Mouse (Mus musculus): ENCODE results near the gene Rfng. TPM values are rescaled to one million over a fixed set of nuclear protein-coding genes. Genes with fewer than 3 reads are reported as not detected.
"Not testable (repeated sequence)": the region's sequence is repeated elsewhere in the genome, so short reads cannot be mapped to it uniquely, and the experiment has no call there.

Rfng gene
- polyA plus RNA-seq, 1 experiment from 2014 or later, result 27.8 TPM

- Histone ChIP-seq H3K9me3 (ENCODE audit: control insufficient read depth, low read depth, low read length) (no peaks in the 10 kb centered on the region), H3K4me3 (ENCODE audit: low read depth, low read length) (no peak overlapping the region), H3K9ac (replicated peaks; ENCODE audit: low read depth, low read length) (no peak overlapping the region), H3K27ac (ENCODE audit: low read length) (no peak overlapping the region), H3K27me3 (ENCODE audit: control insufficient read depth, insufficient read depth, low read length) (no peaks in the 10 kb centered on the region), H3K4me2 (replicated peaks; ENCODE audit: low read depth, low read length) (no peak overlapping the region), H3K4me1 (ENCODE audit: control insufficient read depth, insufficient read depth, low read length) (peaks cover 7% of the 10 kb centered on the region; the same call in 1 of the 2 replicates), H3K36me3 (ENCODE audit: control insufficient read depth, insufficient read depth, low read length) (peaks cover 71% of the 10 kb centered on the region)
- 75% methylated on average over 4 of the region's 4 CpGs for WGBS
- no peak for ATAC-seq (ENCODE audit: insufficient number of reproducible peaks, insufficient read depth, low FRiP score, low read depth)
These were observed 5.3 kb upstream of the Rfng start for GRCm38 (mm10) chr11:120789355-120789754.

- not testable (repeated sequence) for H3K9ac ChIP-seq (replicated peaks; ENCODE audit: low read depth, low read length); H3K9me3 ChIP-seq (ENCODE audit: control insufficient read depth, low read depth, low read length); H3K27me3 ChIP-seq (ENCODE audit: control insufficient read depth, insufficient read depth, low read length); H3K4me2 ChIP-seq (replicated peaks; ENCODE audit: low read depth, low read length); H3K27ac ChIP-seq (ENCODE audit: low read length); ATAC-seq (ENCODE audit: insufficient number of reproducible peaks, insufficient read depth, low FRiP score, low read depth); H3K4me3 ChIP-seq (ENCODE audit: low read depth, low read length); H3K4me1 ChIP-seq (ENCODE audit: control insufficient read depth, insufficient read depth, low read length)
- peaks cover 67% of the 10 kb centered on the region for H3K36me3 ChIP-seq (ENCODE audit: control insufficient read depth, insufficient read depth, low read length)
- whole genome bisulfite sequencing, result 89% methylated on average over 9 of the region's 10 CpGs
These were observed 4.5 kb upstream of the Rfng start for GRCm38 (mm10) chr11:120788460-120788859.

GRCm38 (mm10) chr11:120785145-120785544 lies 1.1 kb upstream of the Rfng start:
- Histone ChIP-seq H3K4me1 (ENCODE audit: control insufficient read depth, insufficient read depth, low read length) (peaks cover 7% of the 10 kb centered on the region; the same call in 1 of the 2 replicates), H3K36me3 (ENCODE audit: control insufficient read depth, insufficient read depth, low read length) (peaks cover 39% of the 10 kb centered on the region), H3K9ac (replicated peaks; ENCODE audit: low read depth, low read length) (peak overlapping the region; percentile 88), H3K27me3 (ENCODE audit: control insufficient read depth, insufficient read depth, low read length) (no peaks in the 10 kb centered on the region), H3K4me3 (ENCODE audit: low read depth, low read length) (peak overlapping the region; percentile 85), H3K27ac (ENCODE audit: low read length) (no peak overlapping the region), H3K4me2 (replicated peaks; ENCODE audit: low read depth, low read length) (peak overlapping the region; percentile 93), H3K9me3 (ENCODE audit: control insufficient read depth, low read depth, low read length) (no peaks in the 10 kb centered on the region)
- ATAC-seq (ENCODE audit: insufficient number of reproducible peaks, insufficient read depth, low FRiP score, low read depth), result no peak
- 35% methylated on average over 9 of the region's 9 CpGs for WGBS

GRCm38 (mm10) chr11:120783426-120784063 lies 462 bp downstream of the Rfng start:
- peak overlapping the region; percentile 88 for H3K9ac ChIP-seq (replicated peaks; ENCODE audit: low read depth, low read length)
- no peaks in the 10 kb centered on the region for H3K27me3 ChIP-seq (ENCODE audit: control insufficient read depth, insufficient read depth, low read length)
- no peaks in the 10 kb centered on the region for H3K9me3 ChIP-seq (ENCODE audit: control insufficient read depth, low read depth, low read length)
- H3K27ac ChIP-seq (ENCODE audit: low read length), result peak overlapping the region; percentile 49
- peak; percentile 11; the same call in 1 of the 2 replicates for ATAC-seq (ENCODE audit: insufficient number of reproducible peaks, insufficient read depth, low FRiP score, low read depth)
- peaks cover 7% of the 10 kb centered on the region; the same call in 1 of the 2 replicates for H3K4me1 ChIP-seq (ENCODE audit: control insufficient read depth, insufficient read depth, low read length)
- peaks cover 29% of the 10 kb centered on the region for H3K36me3 ChIP-seq (ENCODE audit: control insufficient read depth, insufficient read depth, low read length)
- H3K4me3 ChIP-seq (ENCODE audit: low read depth, low read length), result peak overlapping the region; percentile 85
- H3K4me2 ChIP-seq (replicated peaks; ENCODE audit: low read depth, low read length), result peak overlapping the region; percentile 93
- WGBS, result 2% methylated on average over 42 of the region's 42 CpGs

- not testable (repeated sequence) for H3K4me3 ChIP-seq (ENCODE audit: low read depth, low read length); H3K27me3 ChIP-seq (ENCODE audit: control insufficient read depth, insufficient read depth, low read length); H3K9me3 ChIP-seq (ENCODE audit: control insufficient read depth, low read depth, low read length); H3K9ac ChIP-seq (replicated peaks; ENCODE audit: low read depth, low read length); H3K27ac ChIP-seq (ENCODE audit: low read length); H3K4me2 ChIP-seq (replicated peaks; ENCODE audit: low read depth, low read length); ATAC-seq (ENCODE audit: insufficient number of reproducible peaks, insufficient read depth, low FRiP score, low read depth); H3K4me1 ChIP-seq (ENCODE audit: control insufficient read depth, insufficient read depth, low read length)
- H3K36me3 ChIP-seq (ENCODE audit: control insufficient read depth, insufficient read depth, low read length), result peaks cover 11% of the 10 kb centered on the region
- 94% methylated on average over 6 of the region's 6 CpGs for WGBS
These were observed 2.6 kb downstream of the Rfng start for GRCm38 (mm10) chr11:120781361-120781760.

- Histone ChIP-seq H3K27ac (ENCODE audit: low read length) (no peak overlapping the region), H3K4me2 (replicated peaks; ENCODE audit: low read depth, low read length) (no peak overlapping the region), H3K9ac (replicated peaks; ENCODE audit: low read depth, low read length) (no peak overlapping the region), H3K4me3 (ENCODE audit: low read depth, low read length) (no peak overlapping the region), H3K27me3 (ENCODE audit: control insufficient read depth, insufficient read depth, low read length) (no peaks in the 10 kb centered on the region), H3K4me1 (ENCODE audit: control insufficient read depth, insufficient read depth, low read length) (peaks cover 1% of the 10 kb centered on the region), H3K36me3 (ENCODE audit: control insufficient read depth, insufficient read depth, low read length) (peaks cover 7% of the 10 kb centered on the region; the same call in 1 of the 2 replicates), H3K9me3 (ENCODE audit: control insufficient read depth, low read depth, low read length) (no peaks in the 10 kb centered on the region)
- no peak for ATAC-seq (ENCODE audit: insufficient number of reproducible peaks, insufficient read depth, low FRiP score, low read depth)
- WGBS, result 87% methylated on average over 1 of the region's 1 CpGs
These were observed 4.1 kb downstream of the Rfng start for GRCm38 (mm10) chr11:120779876-120780275.

- H3K4me2 ChIP-seq (replicated peaks; ENCODE audit: low read depth, low read length), result no peak overlapping the region
- no peak overlapping the region for H3K27ac ChIP-seq (ENCODE audit: low read length)
- 35% methylated on average over 6 of the region's 6 CpGs for WGBS
- peaks cover 7% of the 10 kb centered on the region; the same call in 1 of the 2 replicates for H3K36me3 ChIP-seq (ENCODE audit: control insufficient read depth, insufficient read depth, low read length)
- ATAC-seq (ENCODE audit: insufficient number of reproducible peaks, insufficient read depth, low FRiP score, low read depth), result no peak
- no peak overlapping the region for H3K9ac ChIP-seq (replicated peaks; ENCODE audit: low read depth, low read length)
- no peak overlapping the region for H3K4me3 ChIP-seq (ENCODE audit: low read depth, low read length)
- no peaks in the 10 kb centered on the region for H3K27me3 ChIP-seq (ENCODE audit: control insufficient read depth, insufficient read depth, low read length)
- H3K9me3 ChIP-seq (ENCODE audit: control insufficient read depth, low read depth, low read length), result no peaks in the 10 kb centered on the region
- H3K4me1 ChIP-seq (ENCODE audit: control insufficient read depth, insufficient read depth, low read length), result no peaks in the 10 kb centered on the region; the same call in 1 of the 2 replicates
These were observed 6.9 kb downstream of the Rfng start for GRCm38 (mm10) chr11:120777123-120777522.

- peak; percentile 87 for ATAC-seq (ENCODE audit: insufficient number of reproducible peaks, insufficient read depth, low FRiP score, low read depth)
- peaks cover 7% of the 10 kb centered on the region; the same call in 1 of the 2 replicates for H3K36me3 ChIP-seq (ENCODE audit: control insufficient read depth, insufficient read depth, low read length)
- H3K4me1 ChIP-seq (ENCODE audit: control insufficient read depth, insufficient read depth, low read length), result no peaks in the 10 kb centered on the region; the same call in 1 of the 2 replicates
- H3K4me3 ChIP-seq (ENCODE audit: low read depth, low read length), result no peak overlapping the region
- no peak overlapping the region for H3K27ac ChIP-seq (ENCODE audit: low read length)
- H3K4me2 ChIP-seq (replicated peaks; ENCODE audit: low read depth, low read length), result no peak overlapping the region
- no peaks in the 10 kb centered on the region for H3K27me3 ChIP-seq (ENCODE audit: control insufficient read depth, insufficient read depth, low read length)
- no peak overlapping the region for H3K9ac ChIP-seq (replicated peaks; ENCODE audit: low read depth, low read length)
- WGBS, result 22% methylated on average over 15 of the region's 15 CpGs
- no peaks in the 10 kb centered on the region for H3K9me3 ChIP-seq (ENCODE audit: control insufficient read depth, low read depth, low read length)
These were observed 8.1 kb downstream of the Rfng start for GRCm38 (mm10) chr11:120775774-120776469.

All from stomach, embryonic 14.5 days (tissue).